Comparison of ENCODE assay signal across 15 mouse cellular contexts in genomic region chr8:123838496-123838895, GRCm38 (mm10). TPM values are rescaled to one million over a fixed set of nuclear protein-coding genes. Genes with fewer than 3 reads are reported as not detected.
DNase-seq lines count a peak whose midpoint lies in the region; ATAC-seq and TF ChIP-seq lines count a peak whose summit lies in the region.
"Had no signal": no experiment of that assay in that cellular context is flagged by ENCODE, and none has a peak within 500 bp of the region (broad histone marks: within the 10 kb centered on the region; RNA-seq: fewer than 3 reads in every experiment).

No protein-coding gene starts in this region.

- DNase-seq in adrenal gland, postnatal 10 days = peak; percentile 47
- no peak for DNase-seq in adrenal gland, postnatal 25 days
- DNase-seq in liver = peak; percentile 41
- DNase-seq in embryo, embryonic 10 days (ENCODE audit: low spot score) = peak; percentile 69
- peak; percentile 7 for DNase-seq in limb, embryonic 14.5 days (ENCODE audit: low spot score)
- no peak for DNase-seq in left cerebral cortex, adult 18-20 months (ENCODE audit: low spot score in 2 of 2)
- DNase-seq in gastrocnemius, postnatal 4 days (ENCODE audit: low spot score in 2 of 2) = no peak
- DNase-seq: gastrocnemius, postnatal 25 days; kidney, adult 18-20 months; lung, postnatal 10 days; midbrain, embryonic 14.5 days had no signal

- no peak for ATAC-seq in liver, embryonic 12.5 days
- ATAC-seq in limb, embryonic 14.5 days (ENCODE audit: low FRiP score, low read depth) = no peak
- ATAC-seq: forebrain, embryonic 13.5 days had no signal

- no peak overlapping the region for H3K4me3 ChIP-seq in liver, embryonic 12.5 days
- H3K4me3 ChIP-seq in limb, embryonic 14.5 days (replicated peaks; ENCODE audit: low read length) = no peak overlapping the region
- H3K4me3 ChIP-seq: forebrain, embryonic 13.5 days; limb, embryonic 12.5 days; neural tube, embryonic 13.5 days had no signal

- H3K27ac ChIP-seq in liver, embryonic 12.5 days = no peak overlapping the region
- no peak overlapping the region for H3K27ac ChIP-seq in limb, embryonic 14.5 days (replicated peaks; ENCODE audit: low read depth, low read length)
- H3K27ac ChIP-seq: forebrain, embryonic 13.5 days; limb, embryonic 12.5 days; neural tube, embryonic 13.5 days had no signal

- TF ChIP-seq POLR2A in limb, embryonic 14.5 days (IDR thresholded peaks at IDR 0.05; ENCODE audit: borderline replicate concordance, extremely low read depth, insufficient read depth, insufficient read length) = no peak

- no peaks in the 10 kb centered on the region for H3K4me1 ChIP-seq in liver, embryonic 12.5 days
- no peaks in the 10 kb centered on the region for H3K4me1 ChIP-seq in limb, embryonic 14.5 days (ENCODE audit: control insufficient read depth, insufficient read depth, low read length)
- H3K4me1 ChIP-seq: forebrain, embryonic 13.5 days; limb, embryonic 12.5 days; neural tube, embryonic 13.5 days had no signal

- no peaks in the 10 kb centered on the region for H3K27me3 ChIP-seq in liver, embryonic 12.5 days (replicated peaks)
- H3K27me3 ChIP-seq in limb, embryonic 14.5 days (ENCODE audit: control insufficient read depth, insufficient read depth, low read length) = no peaks in the 10 kb centered on the region
- H3K27me3 ChIP-seq: forebrain, embryonic 13.5 days; limb, embryonic 12.5 days; neural tube, embryonic 13.5 days had no signal

- H3K9ac ChIP-seq in liver, embryonic 12.5 days = no peak overlapping the region
- no peak overlapping the region for H3K9ac ChIP-seq in limb, embryonic 14.5 days (ENCODE audit: low read depth, low read length, severe bottlenecking)
- H3K9ac ChIP-seq: forebrain, embryonic 13.5 days; limb, embryonic 12.5 days; neural tube, embryonic 13.5 days had no signal

- 70% methylated on average over 9 of the region's 9 CpGs for WGBS in liver, embryonic 12.5 days (ENCODE audit: insufficient replicate concordance)
- WGBS in limb, embryonic 14.5 days = 63% methylated on average over 9 of the region's 9 CpGs

- H3K9me3 ChIP-seq in liver, embryonic 12.5 days (replicated peaks) = no peaks in the 10 kb centered on the region
- H3K9me3 ChIP-seq in limb, embryonic 14.5 days (ENCODE audit: control insufficient read depth, low read length) = no peaks in the 10 kb centered on the region
- H3K9me3 ChIP-seq: forebrain, embryonic 13.5 days; limb, embryonic 12.5 days; neural tube, embryonic 13.5 days had no signal

- no peak overlapping the region for H3K4me2 ChIP-seq in liver, embryonic 12.5 days
- H3K4me2 ChIP-seq in limb, embryonic 14.5 days (replicated peaks; ENCODE audit: low read depth, low read length, severe bottlenecking) = no peak overlapping the region
- H3K4me2 ChIP-seq: forebrain, embryonic 13.5 days; limb, embryonic 12.5 days; neural tube, embryonic 13.5 days had no signal

- H3K36me3 ChIP-seq in liver, embryonic 12.5 days = peaks cover 69% of the 10 kb centered on the region
- H3K36me3 ChIP-seq in limb, embryonic 14.5 days (ENCODE audit: control insufficient read depth, insufficient read depth, low read length) = peaks cover 25% of the 10 kb centered on the region

RNA-seq across cellular contexts. Expression of gene Ccsap, which starts 21.5 kb away (rescaled TPM):
- total RNA-seq in adrenal gland, postnatal 10 days (2021) = 1 to 10 TPM; 3.5 to 4.8 TPM
- 2.7 and 4.4 TPM in 2 replicates for total RNA-seq in adrenal gland, postnatal 25 days (2021)
- 5.5 and 5.8 TPM in 2 replicates for polyA plus RNA-seq in liver, embryonic 12.5 days (2016; fragmentation: Nextera tagmentation; extraction: Ambion mirVana)
- polyA plus RNA-seq in limb, embryonic 14.5 days (2012; rRNA removed) = 4.6 and 4.9 TPM in 2 replicates
- 3.7 and 4.2 TPM in 2 replicates for polyA plus RNA-seq in limb, embryonic 14.5 days (2014; fragmentation: Nextera tagmentation; extraction: Ambion mirVana)
- 10 to 100 TPM; 62.6 to 74.7 TPM for total RNA-seq in left cerebral cortex, adult 18-20 months (2021)
- 1 to 10 TPM; 3.5 to 4.9 TPM for total RNA-seq in gastrocnemius, postnatal 4 days (2021)

RNA-seq across cellular contexts. Expression of gene Rab4a, which starts 32.7 kb away (rescaled TPM):
- total RNA-seq in adrenal gland, postnatal 10 days (2021) = 10 to 100 TPM; 19.6 to 21.3 TPM
- total RNA-seq in adrenal gland, postnatal 25 days (2021) = 23.6 and 24.6 TPM in 2 replicates
- 36.3 and 38.3 TPM in 2 replicates for polyA plus RNA-seq in liver, embryonic 12.5 days (2016; fragmentation: Nextera tagmentation; extraction: Ambion mirVana)
- polyA plus RNA-seq in limb, embryonic 14.5 days (2012; rRNA removed) = 29.4 and 29.5 TPM in 2 replicates
- polyA plus RNA-seq in limb, embryonic 14.5 days (2014; fragmentation: Nextera tagmentation; extraction: Ambion mirVana) = 45.1 and 45.5 TPM in 2 replicates
- total RNA-seq in left cerebral cortex, adult 18-20 months (2021) = 10 to 100 TPM; 45.1 to 50.6 TPM
- 10 to 100 TPM; 14.2 to 14.3 TPM for total RNA-seq in gastrocnemius, postnatal 4 days (2021)

RNA-seq across cellular contexts. Expression of gene Acta1, which starts 56.1 kb away (rescaled TPM):
- 1,000 to 10,000 TPM in 1 of 2 experiments, 100 to 1,000 TPM in 1; 919 to 3,617 TPM for total RNA-seq in adrenal gland, postnatal 10 days (2021)
- total RNA-seq in adrenal gland, postnatal 25 days (2021) = 1.5 TPM in 1 of 2 replicates, not detected in the other
- 2.1 and 4.9 TPM in 2 replicates for polyA plus RNA-seq in liver, embryonic 12.5 days (2016; fragmentation: Nextera tagmentation; extraction: Ambion mirVana)
- polyA plus RNA-seq in limb, embryonic 14.5 days (2012; rRNA removed) = 829 and 847 TPM in 2 replicates
- polyA plus RNA-seq in limb, embryonic 14.5 days (2014; fragmentation: Nextera tagmentation; extraction: Ambion mirVana) = 625 and 1,005 TPM in 2 replicates
- 10 to 100 TPM; 10.2 to 11.9 TPM for total RNA-seq in left cerebral cortex, adult 18-20 months (2021)
- total RNA-seq in gastrocnemius, postnatal 4 days (2021) = over 10,000 TPM; 33,708 to 36,184 TPM

Comparison
In these comparisons a context has a peak if more than half of its experiments do, and no peak if none do; other contexts are left out.
1. DNase-seq: peak in adrenal gland, postnatal 10 days (single experiment), liver (single experiment), embryo, embryonic 10 days (single experiment) and limb, embryonic 14.5 days (single experiment); none in adrenal gland, postnatal 25 days (single experiment), left cerebral cortex, adult 18-20 months (0 of 2) and gastrocnemius, postnatal 4 days (0 of 2).
2. RNA of gene Acta1, which starts 56.1 kb away (total RNA-seq): 33,708 to 36,184 TPM in gastrocnemius, postnatal 4 days and 919 to 3,617 TPM in adrenal gland, postnatal 10 days; 10.2 to 11.9 TPM in left cerebral cortex, adult 18-20 months and 1.5 TPM in adrenal gland, postnatal 25 days; every median in the first group is over 10 times any median in the second.
3. RNA of gene Ccsap, which starts 21.5 kb away (total RNA-seq): 62.6 to 74.7 TPM in left cerebral cortex, adult 18-20 months; 3.5 to 4.9 TPM in gastrocnemius, postnatal 4 days, 3.5 to 4.8 TPM in adrenal gland, postnatal 10 days and 2.7 to 4.4 TPM in adrenal gland, postnatal 25 days; every median in the first group is over 10 times any median in the second.